Mouse (Mus musculus) Muller cell, postnatal 12 days (primary cell): ENCODE measurements around the gene Txk.

ENCODE experiments used
- DNase-seq: peaks from one replicate; pipeline ENCODE4 v3.0.0-alpha.2; 2015; ENCODE audit errors: inconsistent ontology term

Txk gene

DNA sequence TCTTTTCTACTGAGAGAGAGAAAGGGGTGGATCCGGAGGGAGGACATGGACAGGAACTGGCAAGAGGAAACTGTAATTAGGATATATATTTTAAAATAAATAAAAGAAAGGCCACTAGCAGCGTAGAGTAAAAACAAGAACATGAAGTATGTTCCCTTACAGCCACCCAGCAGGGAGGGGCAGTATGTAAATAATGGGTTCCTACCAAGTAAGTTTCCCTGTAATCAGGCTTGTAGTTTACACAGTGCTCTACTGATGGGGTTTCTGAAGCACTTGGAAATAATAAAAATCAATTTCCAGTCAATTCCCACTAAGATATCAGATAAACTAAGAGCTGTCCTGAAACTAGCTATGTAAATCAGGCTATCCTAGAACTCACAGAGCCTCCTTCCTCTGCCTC is 57.9 kb downstream of the Txk start:
- DNase-seq: no peak

DNA sequence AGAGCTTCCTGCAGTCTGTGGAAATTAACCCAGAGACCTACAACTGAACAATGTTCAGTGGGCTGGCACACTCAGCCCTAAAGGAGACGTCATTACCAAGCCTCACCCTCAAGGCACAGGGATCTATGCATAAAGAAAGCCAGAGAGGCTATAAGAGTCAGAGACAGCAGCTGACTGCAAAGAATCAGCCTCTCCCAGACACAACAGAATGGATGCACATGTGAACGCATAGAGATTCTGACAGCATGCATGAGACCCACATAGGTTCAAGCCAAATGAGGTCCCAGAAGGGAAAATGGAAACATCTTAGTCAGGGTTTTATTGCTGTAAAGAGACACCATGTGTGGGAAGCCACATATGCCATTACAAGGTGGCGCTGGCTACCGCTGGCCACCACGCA is 62.1 kb downstream of the Txk start:
- no peak for DNase-seq

DNA sequence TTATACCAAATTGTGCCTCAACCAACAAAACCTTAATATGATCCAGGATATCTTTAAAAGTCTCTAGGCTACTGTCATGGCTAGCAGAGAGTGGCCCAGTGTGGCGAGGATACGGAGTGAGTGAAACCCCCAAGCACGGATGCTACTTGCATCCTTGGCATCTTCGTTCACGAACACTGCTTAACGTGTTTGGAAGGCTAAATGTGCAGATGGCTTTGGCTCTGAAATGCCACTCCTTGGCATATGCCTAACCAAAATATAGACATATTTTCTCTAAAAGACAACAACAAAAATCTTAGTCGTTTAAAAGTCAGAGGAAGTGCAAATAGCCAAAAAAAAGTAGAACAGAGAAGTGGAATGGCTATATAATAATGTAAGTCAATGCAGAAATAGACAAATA is 63.0 kb downstream of the Txk start:
- DNase-seq: no peak

GRCm38 (mm10) chr5:72681451-72681850 is 71.1 kb downstream of the Txk start:
- no peak for DNase-seq

DNA sequence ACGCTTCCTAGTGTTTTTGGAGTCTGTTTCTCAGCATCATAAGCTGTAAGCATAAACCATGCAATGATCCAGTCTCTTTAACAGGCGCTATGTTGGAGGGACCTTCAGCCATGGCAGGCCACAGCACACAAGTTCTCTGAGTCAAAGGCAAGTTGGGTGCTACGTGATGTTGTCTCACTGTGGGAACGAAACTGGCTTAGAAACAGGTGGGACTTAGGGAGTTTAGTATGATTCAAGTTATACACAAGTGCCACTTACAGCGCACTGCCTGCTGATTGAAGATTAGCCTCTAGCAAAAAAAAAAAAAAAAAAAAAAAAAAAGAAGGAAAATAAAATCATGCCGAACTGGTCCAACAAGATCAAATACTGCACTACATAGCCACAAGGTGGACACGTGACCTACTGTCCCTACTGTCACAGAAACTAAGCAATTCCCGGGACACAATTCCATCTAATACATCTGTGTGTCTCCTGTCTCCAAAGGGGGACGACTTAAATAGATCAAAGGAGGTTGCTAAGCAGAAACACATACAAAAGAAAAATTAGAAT is 77.5 kb downstream of the Txk start:
- DNase-seq: no peak

- no peak for DNase-seq
Measured at GRCm38 (mm10) chr5:72671017-72671699, 81.4 kb downstream of the Txk start.

- no peak for DNase-seq
Measured at GRCm38 (mm10) chr5:72668351-72668750, 84.2 kb downstream of the Txk start.

DNA sequence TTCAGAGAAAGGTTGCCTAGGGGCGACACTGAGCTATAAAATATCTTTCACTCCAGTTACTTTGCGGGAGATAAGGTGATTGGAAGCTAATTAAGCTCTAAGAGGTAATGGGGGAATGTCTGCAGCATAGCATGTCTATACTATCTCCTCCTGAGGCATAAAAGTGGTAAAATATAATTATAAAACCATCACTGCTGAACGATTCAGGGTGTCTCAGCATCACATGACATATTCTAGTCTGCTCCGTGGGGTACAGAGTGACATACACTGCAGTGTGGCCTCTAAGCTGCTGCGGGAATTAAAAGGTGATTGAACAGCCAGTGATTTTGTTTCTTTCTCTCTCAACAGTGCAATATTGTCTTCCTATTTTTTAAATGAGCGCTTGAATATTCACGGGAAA is 86.1 kb downstream of the Txk start:
- DNase-seq: no peak

GRCm38 (mm10) chr5:72665281-72665680 is 87.3 kb downstream of the Txk start:
- peak; percentile 22 for DNase-seq

- DNase-seq: peak; percentile 5
Measured at GRCm38 (mm10) chr5:72664854-72665253, 87.7 kb downstream of the Txk start.

GRCm38 (mm10) chr5:72664126-72664525 is 88.5 kb downstream of the Txk start:
- no peak for DNase-seq

DNA sequence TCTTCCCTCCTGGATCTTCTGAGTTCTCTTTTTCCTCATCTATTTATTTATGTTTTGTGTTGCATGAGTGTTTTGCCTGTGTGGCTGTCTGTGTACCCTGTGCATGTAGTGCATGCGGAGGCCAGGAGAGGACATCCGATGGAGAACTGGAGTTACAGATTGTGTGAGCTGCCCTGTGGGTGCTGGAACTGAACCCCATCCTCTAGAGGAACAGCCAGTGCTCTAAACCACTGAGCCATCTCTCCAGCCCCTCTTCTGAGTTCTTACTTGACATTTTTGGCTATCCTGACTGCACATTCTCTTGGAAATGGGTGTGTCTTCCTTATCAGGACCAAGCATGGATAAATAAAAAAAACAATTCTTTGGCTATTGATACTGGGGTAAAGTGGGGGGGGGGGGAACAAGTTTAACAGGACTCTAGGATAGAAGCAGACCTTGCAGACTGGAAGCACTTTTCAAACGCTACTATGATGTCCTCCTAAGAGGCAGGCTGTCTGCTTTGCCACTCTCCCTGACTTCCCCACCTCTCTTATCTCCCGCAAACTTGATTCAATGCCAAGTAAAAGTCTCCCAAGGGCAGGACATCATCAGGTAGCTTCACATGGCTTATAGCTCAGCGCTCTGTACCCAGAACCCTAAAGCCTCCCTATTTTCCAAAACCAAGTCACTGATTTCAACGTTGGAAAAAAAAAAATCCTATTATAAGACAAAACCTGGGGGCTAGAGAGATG is 91.4 kb downstream of the Txk start:
- no peak for DNase-seq

DNA sequence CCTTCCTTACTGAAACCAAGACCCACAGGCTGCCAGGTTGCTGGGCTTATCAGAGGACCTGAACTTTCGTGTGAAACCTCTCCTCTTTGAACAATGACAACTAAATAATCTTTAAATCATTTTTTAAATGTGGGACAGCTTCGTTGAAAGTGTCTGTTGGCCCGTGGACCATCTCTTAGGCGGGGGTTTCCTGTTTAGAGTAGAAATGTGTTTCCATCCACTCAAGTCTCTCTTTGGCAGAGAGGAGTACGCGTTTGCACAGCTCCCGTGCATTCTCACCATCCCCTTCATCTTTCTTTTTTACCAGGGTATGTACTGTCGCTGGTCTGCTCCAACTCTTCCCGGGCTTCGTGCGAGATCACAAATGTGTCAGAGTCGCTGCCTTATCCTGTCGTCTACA is 94.2 kb downstream of the Txk start:
- no peak for DNase-seq

DNA sequence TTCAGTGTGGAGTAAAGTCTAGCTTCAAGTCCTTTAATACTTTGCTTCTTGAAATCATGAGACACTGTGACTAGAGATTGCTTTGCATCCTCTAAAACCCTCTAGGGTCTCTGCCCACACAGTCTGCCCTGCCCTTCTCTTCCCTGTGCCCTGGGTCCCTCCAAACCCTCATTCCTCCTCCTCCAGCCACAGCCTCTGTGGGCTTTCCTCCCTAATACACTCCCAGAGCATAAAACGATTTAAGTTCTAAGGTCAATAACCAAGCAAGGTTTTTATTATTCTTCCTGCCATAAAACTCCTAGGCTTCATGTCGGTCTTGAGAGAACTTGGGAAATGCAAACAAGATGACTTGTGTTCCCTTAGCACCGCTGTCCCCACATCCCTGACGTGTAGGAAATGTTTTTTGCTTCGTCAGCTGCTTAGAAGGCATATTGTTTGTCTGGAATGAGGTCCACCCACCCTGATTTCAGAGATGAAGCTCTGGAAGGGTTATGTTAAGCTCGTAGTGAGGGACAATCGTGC is 96.2 kb downstream of the Txk start:
- no peak for DNase-seq

GRCm38 (mm10) chr5:72653068-72653674 is 99.4 kb downstream of the Txk start:
- DNase-seq: no peak

DNA sequence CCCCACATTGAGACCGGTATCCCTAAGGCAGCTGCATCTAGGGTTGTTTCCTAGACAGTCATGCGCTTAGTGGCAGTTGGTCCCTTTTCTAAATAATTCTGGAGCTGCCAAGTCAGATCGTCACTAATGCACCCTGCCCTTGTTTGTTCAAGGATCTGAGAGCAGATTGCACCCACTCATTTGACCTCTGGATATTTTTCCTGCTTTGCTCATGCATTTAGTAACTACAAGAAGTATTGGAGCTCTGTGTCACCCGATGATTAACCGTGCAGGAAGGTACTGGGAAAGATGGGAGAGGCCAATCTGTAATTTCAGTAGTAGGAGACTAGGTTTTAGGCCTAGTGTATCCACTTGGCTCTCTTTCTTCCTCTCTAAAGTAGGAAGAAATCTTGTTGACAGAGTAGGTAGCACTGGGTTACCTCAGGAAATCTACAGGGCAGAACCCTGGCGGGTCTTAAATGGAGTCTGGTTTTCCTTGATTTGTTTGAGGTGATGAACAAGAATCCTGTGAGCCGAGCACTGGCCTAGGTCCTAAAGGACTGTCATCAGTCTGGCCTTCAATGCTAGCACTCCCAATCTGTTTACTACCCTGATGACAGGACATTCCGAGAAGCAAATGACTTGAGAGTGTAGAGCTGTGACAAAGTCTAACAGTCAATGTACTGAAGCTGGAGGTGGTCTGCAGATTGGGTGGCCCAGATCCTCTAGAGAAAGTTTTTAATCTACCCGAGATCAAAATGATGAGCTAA is 103.4 kb downstream of the Txk start:
- DNase-seq: peak; percentile 54

DNA sequence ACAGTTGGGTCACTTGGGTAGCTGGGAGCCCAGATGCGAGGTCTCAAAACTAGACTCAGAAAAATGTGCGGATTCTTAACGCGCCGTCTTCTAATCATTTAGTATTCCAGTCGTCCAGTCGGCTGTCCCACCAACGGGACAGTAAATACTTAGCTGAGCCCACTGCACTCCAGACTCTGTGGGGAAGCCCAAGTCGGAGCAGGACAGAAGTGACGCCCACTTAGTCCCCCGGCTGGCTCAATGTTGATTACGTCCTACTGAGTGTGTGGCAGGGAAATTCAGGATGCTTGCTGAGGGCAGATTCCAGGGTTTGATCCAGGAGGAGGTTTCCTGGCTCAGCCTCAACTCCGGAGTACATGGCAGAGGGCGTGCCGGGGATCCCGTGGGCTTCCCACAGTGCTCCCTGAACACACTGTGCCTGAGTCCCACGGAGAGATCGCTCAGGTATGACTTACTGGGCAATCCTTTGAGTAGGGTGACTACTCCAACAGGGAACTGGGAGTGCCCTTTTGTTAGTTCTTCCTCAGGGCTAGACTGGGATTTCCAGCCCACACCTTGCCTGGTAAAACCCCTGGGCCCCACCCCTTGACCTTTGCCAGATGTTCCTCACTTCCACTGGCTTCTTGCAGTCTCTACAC is 104.5 kb downstream of the Txk start:
- DNase-seq: no peak

GRCm38 (mm10) chr5:72647418-72647907 is 105.1 kb downstream of the Txk start, which contains the start of gene Nipal1:
Nipal1 (plus strand) TSS chr5:72647795.
- DNase-seq: peak; percentile 89

- no peak for DNase-seq
Measured at GRCm38 (mm10) chr5:72646996-72647395, 105.6 kb downstream of the Txk start.

DNA sequence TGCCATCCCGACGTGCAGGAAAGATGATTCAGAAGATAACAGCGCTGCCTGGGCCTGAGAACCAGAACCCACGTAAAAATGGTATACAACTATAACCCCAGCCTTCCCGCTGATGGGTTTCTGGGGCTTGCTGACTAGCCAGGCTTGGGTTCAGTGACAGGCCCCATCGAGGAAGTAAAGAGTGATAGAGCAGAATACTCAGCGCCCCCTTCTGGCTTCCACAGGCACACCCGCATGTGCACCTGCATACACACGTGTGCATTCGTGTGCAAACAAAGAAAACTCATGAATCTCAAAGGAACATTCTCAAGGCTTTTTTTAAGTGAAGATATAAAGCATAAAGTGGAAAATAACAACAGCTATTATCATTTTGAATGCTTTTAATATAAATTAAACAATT is 106.4 kb downstream of the Txk start:
- DNase-seq: no peak
